Mouse (Mus musculus) heart, embryonic 14.5 days (tissue): ENCODE results near the gene Slamf1. TPM values are rescaled to one million over a fixed set of nuclear protein-coding genes. Genes with fewer than 3 reads are reported as not detected.

ENCODE experiments used
- ATAC-seq: fragments of 200-750 bp; cut with Nextera tagmentation; 2 replicates; pipeline ENCODE4 v1.8.0; 2017; ENCODE audit warnings: low read depth, moderate TSS enrichment; ENCODE audit not compliant: insufficient number of reproducible peaks, insufficient read depth, low FRiP score
- H3K27ac ChIP-seq, 2 experiments: fragments of 200-500 bp in 1 of 2; fragments of 300-500 bp in 1 of 2; sonication (generic) in 1 of 2; replicated peaks in 1 of 2; 2 replicates each; pipeline ENCODE4 v1.5.1; 2012 to 2014; ENCODE audit warnings: low read depth in 2 of 2, low read length in 2 of 2, control low read depth in 1 of 2, mild to moderate bottlenecking in 1 of 2, mixed read lengths in 1 of 2; ENCODE audit not compliant: control insufficient read depth in 1 of 2, insufficient read depth in 1 of 2
- H3K27me3 ChIP-seq: fragments of 300-500 bp; sonication (generic); 2 replicates; pipeline ENCODE4 v1.6.1; 2014; ENCODE audit warnings: mild to moderate bottlenecking, low read length, control low read depth; ENCODE audit not compliant: control insufficient read depth, insufficient read depth
- H3K36me3 ChIP-seq: fragments of 300-500 bp; sonication (generic); 2 replicates; pipeline ENCODE4 v1.6.1; 2014; ENCODE audit warnings: mild to moderate bottlenecking, control low read depth, low read length, mixed read lengths; ENCODE audit not compliant: control insufficient read depth, insufficient read depth
- H3K4me1 ChIP-seq, 2 experiments: fragments of 200-500 bp in 1 of 2; fragments of 300-500 bp in 1 of 2; sonication (generic) in 1 of 2; 2 replicates each; pipeline ENCODE4 v1.6.1; 2012 to 2014; ENCODE audit warnings: low read length in 2 of 2, control low read depth in 1 of 2, mixed read lengths in 1 of 2; ENCODE audit not compliant: control insufficient read depth in 2 of 2, insufficient read depth in 2 of 2
- H3K4me2 ChIP-seq: fragments of 300-500 bp; sonication (generic); 2 replicates; pipeline ENCODE4 v1.6.1; 2014; ENCODE audit warnings: mild to moderate bottlenecking, low read length
- H3K4me3 ChIP-seq, 2 experiments: fragments of 200-500 bp in 1 of 2; fragments of 300-500 bp in 1 of 2; sonication (generic) in 1 of 2; 2 replicates each; pipeline ENCODE4 v1.5.1; 2012 to 2014; ENCODE audit warnings: low read length in 2 of 2, mild to moderate bottlenecking in 2 of 2, control low read depth in 1 of 2, low read depth in 1 of 2, moderate library complexity in 1 of 2; ENCODE audit not compliant: control insufficient read depth in 1 of 2, insufficient read depth in 1 of 2
- H3K9ac ChIP-seq: fragments of 300-500 bp; sonication (generic); 2 replicates; pipeline ENCODE4 v1.6.1; 2014; ENCODE audit warnings: mild to moderate bottlenecking, low read length
- H3K9me3 ChIP-seq: fragments of 300-500 bp; sonication (generic); 2 replicates; pipeline ENCODE4 v1.6.1; 2016; ENCODE audit warnings: low read length, control low read depth; ENCODE audit not compliant: control insufficient read depth
- WGBS: fragments of 180-500 bp; shearing (Covaris S2); extraction: QIAGEN DNeasy Blood & Tissue Kit; methylation state at CpG from one replicate; pipeline ENCODE4 v1.1.7; 2014; 5-methylcytosine and 5-hydroxymethylcytosine counted together
- polyA plus RNA-seq: library from polyadenylated mRNA; unstranded; fragments of >200 nt; fragmentation: Nextera tagmentation; extraction: Ambion mirVana; gene quantifications from 2 replicates; pipeline ENCODE4 v1.2.1, GENCODE M21; 2014

Slamf1 gene
- polyA plus RNA-seq, 1 experiment from 2014 or later, result 0.16 TPM

GRCm38 (mm10) chr1:171787281-171788015 is 20.5 kb downstream of the Slamf1 start:
- Histone ChIP-seq H3K4me1 (no peaks in the 10 kb centered on the region; a peak in 1 of 4 replicates), H3K4me3 (no peak overlapping the region), H3K27ac (no peak overlapping the region), H3K4me2 (no peak overlapping the region), H3K36me3 (no peaks in the 10 kb centered on the region), H3K9ac (no peak overlapping the region), H3K27me3 (no peaks in the 10 kb centered on the region), H3K9me3 (no peaks in the 10 kb centered on the region)
- no peak for ATAC-seq
- 61% methylated on average over 6 of the region's 6 CpGs for WGBS

- Histone ChIP-seq H3K27me3 (no peaks in the 10 kb centered on the region), H3K4me3 (no peak overlapping the region), H3K4me1 (no peaks in the 10 kb centered on the region; a peak in 1 of 4 replicates), H3K9ac (no peak overlapping the region), H3K36me3 (no peaks in the 10 kb centered on the region), H3K4me2 (no peak overlapping the region), H3K27ac (no peak overlapping the region), H3K9me3 (no peaks in the 10 kb centered on the region)
- WGBS, result 57% methylated on average over 12 of the region's 12 CpGs
- ATAC-seq, result no peak
Measured at GRCm38 (mm10) chr1:171788461-171789283, 21.7 kb downstream of the Slamf1 start.

- H3K9ac ChIP-seq, result no peak overlapping the region
- H3K4me1 ChIP-seq, result no peaks in the 10 kb centered on the region; a peak in 1 of 4 replicates
- WGBS, result 64% methylated on average over 3 of the region's 3 CpGs
- no peak overlapping the region for H3K27ac ChIP-seq
- no peak for ATAC-seq
- H3K4me2 ChIP-seq, result no peak overlapping the region
- no peaks in the 10 kb centered on the region for H3K9me3 ChIP-seq
- H3K27me3 ChIP-seq, result no peaks in the 10 kb centered on the region
- H3K36me3 ChIP-seq, result no peaks in the 10 kb centered on the region
- no peak overlapping the region for H3K4me3 ChIP-seq
Measured at GRCm38 (mm10) chr1:171789407-171789806, 22.5 kb downstream of the Slamf1 start.

- H3K9ac ChIP-seq, result no peak overlapping the region
- H3K27me3 ChIP-seq, result no peaks in the 10 kb centered on the region
- no peaks in the 10 kb centered on the region for H3K36me3 ChIP-seq
- no peaks in the 10 kb centered on the region for H3K9me3 ChIP-seq
- ATAC-seq, result no peak
- 77% methylated on average over 3 of the region's 3 CpGs for WGBS
- no peak overlapping the region for H3K27ac ChIP-seq
- no peaks in the 10 kb centered on the region; a peak in 2 of 4 replicates for H3K4me1 ChIP-seq
- H3K4me3 ChIP-seq, result no peak overlapping the region
- H3K4me2 ChIP-seq, result no peak overlapping the region
Measured at GRCm38 (mm10) chr1:171791491-171791890, 24.6 kb downstream of the Slamf1 start.

GRCm38 (mm10) chr1:171796185-171796584 is 29.3 kb downstream of the Slamf1 start:
- Histone ChIP-seq H3K36me3 (no peaks in the 10 kb centered on the region), H3K4me1 (no peaks in the 10 kb centered on the region; a peak in 1 of 4 replicates), H3K4me2 (no peak overlapping the region), H3K27ac (no peak overlapping the region), H3K9me3 (no peaks in the 10 kb centered on the region), H3K27me3 (no peaks in the 10 kb centered on the region), H3K9ac (no peak overlapping the region), H3K4me3 (no peak overlapping the region)
- 47% methylated on average over 2 of the region's 2 CpGs for WGBS
- ATAC-seq, result no peak

- Histone ChIP-seq H3K27me3 (no peaks in the 10 kb centered on the region), H3K9me3 (no peaks in the 10 kb centered on the region), H3K9ac (no peak overlapping the region), H3K4me2 (no peak overlapping the region), H3K4me3 (no peak overlapping the region), H3K36me3 (no peaks in the 10 kb centered on the region), H3K4me1 (no peaks in the 10 kb centered on the region; a peak in 1 of 4 replicates), H3K27ac (no peak overlapping the region)
- 17% methylated on average over 1 of the region's 1 CpGs for WGBS
- no peak for ATAC-seq
Measured at GRCm38 (mm10) chr1:171797840-171798239, 30.9 kb downstream of the Slamf1 start.

- no peak for ATAC-seq
Measured at GRCm38 (mm10) chr1:171799648-171800047, 32.7 kb downstream of the Slamf1 start.

More at GRCm38 (mm10) chr1:171799648-171800047, 32.7 kb downstream of the Slamf1 start:
- Histone ChIP-seq H3K4me2 (no peak overlapping the region), H3K36me3 (no peaks in the 10 kb centered on the region), H3K9ac (no peak overlapping the region), H3K4me3 (no peak overlapping the region), H3K4me1 (no peaks in the 10 kb centered on the region; a peak in 1 of 4 replicates), H3K27me3 (no peaks in the 10 kb centered on the region), H3K27ac (no peak overlapping the region), H3K9me3 (no peaks in the 10 kb centered on the region)
- WGBS, result 76% methylated on average over 4 of the region's 4 CpGs
